ENCODE assay signal across 17 mouse cellular contexts in genomic region chr8:64902191-64902590, GRCm38 (mm10).
"Had no signal": no experiment of that assay in that cellular context is flagged by ENCODE, and none has a peak within 500 bp of the region (broad histone marks: within the 10 kb centered on the region; RNA-seq: fewer than 3 reads in every experiment).

No protein-coding gene starts in this region.

- H3K4me1 ChIP-seq: hindbrain, embryonic 13.5 days; limb, embryonic 12.5 days; liver, embryonic 13.5 days; megakaryocyte, embryonic 14.5 days; midbrain, embryonic 13.5 days had no signal

- H3K9me3 ChIP-seq: hindbrain, embryonic 13.5 days; limb, embryonic 12.5 days; liver, embryonic 13.5 days; megakaryocyte, embryonic 14.5 days; midbrain, embryonic 13.5 days had no signal

- DNase-seq: kidney, adult 11 months; kidney, adult 9 months; kidney, postnatal 36 days; liver; liver, embryonic 13.5 days; liver, postnatal 0 days; right cerebral cortex, adult 18-20 months; right cerebral cortex, postnatal 25 days; thymus, postnatal 36 days had no signal

- H3K4me3 ChIP-seq: hindbrain, embryonic 13.5 days; layer of hippocampus, adult 2 months; limb, embryonic 12.5 days; liver, embryonic 13.5 days; megakaryocyte, embryonic 14.5 days; midbrain, embryonic 13.5 days had no signal

- ATAC-seq: hindbrain, postnatal 0 days; liver, postnatal 0 days; midbrain, embryonic 13.5 days had no signal

- H3K27ac ChIP-seq: hindbrain, embryonic 13.5 days; hindbrain, postnatal 0 days; kidney, postnatal 0 days; layer of hippocampus, adult 2 months; limb, embryonic 12.5 days; liver, embryonic 13.5 days; macrophage; midbrain, embryonic 13.5 days had no signal

- H3K27me3 ChIP-seq: hindbrain, embryonic 13.5 days; limb, embryonic 12.5 days; liver, embryonic 13.5 days; midbrain, embryonic 13.5 days had no signal

- H3K36me3 ChIP-seq: hindbrain, embryonic 13.5 days; limb, embryonic 12.5 days; liver, embryonic 13.5 days; midbrain, embryonic 13.5 days had no signal

- H3K9ac ChIP-seq: hindbrain, embryonic 13.5 days; limb, embryonic 12.5 days; liver, embryonic 13.5 days; liver, postnatal 0 days; midbrain, embryonic 13.5 days had no signal

- H3K4me2 ChIP-seq: hindbrain, embryonic 13.5 days; limb, embryonic 12.5 days; liver, embryonic 13.5 days; midbrain, embryonic 13.5 days had no signal
